Mouse (Mus musculus): ENCODE data around the gene Lrrc56.

GRCm38 (mm10) chr7:141218141-141218540 lies 24.2 kb downstream of the Lrrc56 start:
- TF ChIP-seq USF1 (IDR thresholded peaks at IDR 0.05; ENCODE audit: low read depth) (no peak), MYOD1 (IDR thresholded peaks at IDR 0.05; ENCODE audit: control insufficient read depth, insufficient read length, low read depth) (no peak), CTCF (IDR thresholded peaks at IDR 0.05; ENCODE audit: control insufficient read depth, insufficient read depth, insufficient read length) (no peak), MAX (IDR thresholded peaks at IDR 0.05) (no peak)
